Mouse (Mus musculus) megakaryocyte, embryonic 14.5 days (primary cell): ENCODE measurements around the gene Nagk.

Experiments
- FLI1 ChIP-seq: IDR thresholded peaks from 2 replicates; pipeline ENCODE4 v1.6.1; 2012; ENCODE audit warnings: low read length, inconsistent platforms, mixed read lengths
- GATA1 ChIP-seq: IDR thresholded peaks from 3 replicates; pipeline ENCODE4 v1.6.1; 2012; ENCODE audit warnings: mixed read lengths, low read length, inconsistent platforms, borderline replicate concordance

- TF ChIP-seq GATA1 (no peak), FLI1 (no peak)
Measured at GRCm38 (mm10) chr6:83778306-83778705, 16.5 kb upstream of the Nagk start.
